Mouse (Mus musculus) spleen, adult 2 months (tissue): ENCODE results near the gene Wdsub1.

Source experiments
- CTCF ChIP-seq: fragments of 200-500 bp; IDR thresholded peaks from 2 replicates; pipeline ENCODE4 v1.5.1; 2011; ENCODE audit warnings: mild to moderate bottlenecking, inconsistent platforms; ENCODE audit not compliant: insufficient read depth, insufficient read length, insufficient replicate concordance; ENCODE audit errors: extremely low read depth
- POLR2A ChIP-seq: fragments of 200-500 bp; IDR thresholded peaks from 2 replicates; pipeline ENCODE4 v1.6.1; 2011; ENCODE audit warnings: low read depth, low read length, inconsistent platforms

- TF ChIP-seq CTCF (no peak), POLR2A (no peak)
These were observed 67.4 kb downstream of the Wdsub1 start for GRCm38 (mm10) chr2:59814997-59815396.
